Mouse (Mus musculus): ENCODE measurements at regions not wholly inside any gene's neighbourhood (a gene's known extent, or its start where the extent isn't known, plus 50 kb on each side); places are given as distances from the start of the nearest gene placed in this dataset.

- no peak for DNase-seq
Observed at GRCm38 (mm10) chr12:58581811-58582572, 312.9 kb upstream of the Clec14a start.

DNA sequence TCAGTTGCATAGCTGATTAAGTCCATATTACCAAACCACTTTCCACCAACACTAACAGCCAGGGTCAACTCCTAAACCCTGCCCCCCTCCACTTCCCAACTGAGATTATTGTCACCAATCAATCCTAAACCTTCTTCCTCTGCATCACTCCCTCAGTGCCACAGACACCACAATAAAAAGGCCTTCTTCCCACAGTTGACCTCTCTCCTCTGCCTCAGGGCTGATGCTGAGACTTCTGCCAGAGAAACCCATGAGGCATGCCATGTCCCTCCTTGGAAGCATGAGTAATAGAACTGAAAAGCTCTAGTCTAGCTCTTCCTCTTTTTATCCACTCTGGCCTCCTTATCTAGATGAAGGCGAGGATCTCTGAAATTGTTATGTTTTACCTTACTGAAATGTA, 300.0 kb upstream of the Clec14a start:
- DNase-seq: no peak

- DNase-seq: no peak
Observed at GRCm38 (mm10) chr12:58560840-58561239, 291.8 kb upstream of the Clec14a start.

GRCm38 (mm10) chr12:58559833-58560232, 290.7 kb upstream of the Clec14a start:
- no peak for DNase-seq

GRCm38 (mm10) chr12:58557261-58557660, 288.2 kb upstream of the Clec14a start:
- no peak for DNase-seq

- no peak for DNase-seq
Observed at GRCm38 (mm10) chr12:58556741-58557140, 287.7 kb upstream of the Clec14a start.

- no peak for DNase-seq
Observed at GRCm38 (mm10) chr12:58556060-58556459, 287.0 kb upstream of the Clec14a start.

DNA sequence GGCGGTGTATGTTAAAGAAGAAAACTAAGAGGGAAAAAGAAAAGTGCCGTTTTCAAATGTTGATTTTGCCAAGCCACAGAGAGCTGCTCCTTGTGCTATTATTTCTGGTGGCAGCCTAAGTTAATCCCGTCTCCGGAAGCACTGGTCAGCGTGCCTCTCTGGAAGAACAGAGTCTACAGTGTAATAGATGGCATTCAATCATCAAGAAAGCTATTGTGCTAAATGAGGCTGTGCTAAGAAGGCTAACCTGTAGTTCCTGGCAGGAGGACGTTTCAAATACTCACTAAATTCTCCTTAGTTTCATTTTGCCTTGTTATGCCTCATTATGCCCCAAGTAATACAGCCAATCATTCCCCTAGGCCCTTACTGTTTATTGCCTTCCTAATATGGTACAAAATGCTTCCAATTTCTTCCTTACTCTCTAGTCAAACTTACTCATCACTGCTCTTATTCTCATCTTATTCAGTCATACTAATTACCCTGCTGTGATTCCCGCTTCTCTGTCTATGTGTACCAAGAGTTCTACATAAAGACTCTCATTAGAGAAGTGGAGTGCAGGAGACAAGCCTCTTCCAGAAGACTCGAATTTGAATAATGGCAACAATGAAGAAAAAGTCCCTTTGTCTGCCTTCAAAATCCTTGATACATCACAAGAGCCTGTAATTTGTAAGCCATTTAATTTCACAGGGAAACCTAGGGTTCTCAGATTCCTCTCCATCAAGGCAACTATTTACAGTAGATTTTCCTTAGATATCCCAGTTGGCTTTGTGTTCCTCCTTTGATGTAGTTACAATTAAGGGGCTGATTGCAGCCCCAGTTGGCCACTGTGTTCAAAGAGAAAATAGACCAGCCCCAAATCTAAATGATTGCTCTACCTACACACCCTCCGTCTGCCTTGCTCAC, 282.0 kb upstream of the Clec14a start:
- no peak for DNase-seq

- peak; percentile 23 to 25 for DNase-seq
Observed at GRCm38 (mm10) chr12:58545832-58546538, 276.9 kb upstream of the Clec14a start.

DNA sequence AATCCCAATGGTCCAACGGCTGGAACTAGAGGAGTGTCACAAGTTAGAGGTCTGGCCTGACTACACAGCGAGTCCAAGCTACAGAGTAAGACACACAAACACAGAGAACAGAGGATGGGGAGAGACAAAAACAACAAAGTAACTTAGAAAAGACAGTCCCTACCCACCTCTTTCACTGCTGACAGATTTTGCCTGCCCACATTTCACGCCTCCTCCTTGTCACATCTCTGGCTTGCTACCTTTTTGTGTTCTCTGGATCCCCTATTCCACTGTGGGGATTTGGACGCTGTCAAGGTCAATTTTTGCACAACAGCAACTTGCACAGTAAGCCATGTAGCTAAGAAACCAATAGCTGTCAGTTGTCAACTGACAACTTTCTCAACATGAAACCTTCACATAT, 275.8 kb upstream of the Clec14a start:
- DNase-seq: no peak

DNA sequence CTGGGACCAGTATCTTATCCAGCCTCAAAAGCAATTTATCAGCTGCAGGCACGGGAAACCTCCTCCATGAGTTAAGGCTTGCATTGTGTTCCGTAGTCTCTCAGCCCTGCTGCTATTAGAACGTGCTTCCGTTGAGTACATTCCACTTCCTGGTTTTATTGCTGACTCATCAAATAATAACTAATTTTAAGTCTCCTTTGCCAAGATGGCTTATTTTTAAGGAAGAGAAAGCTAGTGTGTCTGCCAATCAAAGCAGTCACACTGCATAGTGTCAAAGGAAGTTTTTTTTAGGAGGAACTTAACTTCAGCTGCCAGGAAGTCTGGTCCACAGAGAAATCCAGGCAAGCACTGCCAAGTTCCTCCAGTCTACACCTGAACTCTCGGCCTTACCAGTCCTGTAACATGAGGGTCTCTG, 269.2 kb upstream of the Clec14a start:
- no peak for DNase-seq

DNA sequence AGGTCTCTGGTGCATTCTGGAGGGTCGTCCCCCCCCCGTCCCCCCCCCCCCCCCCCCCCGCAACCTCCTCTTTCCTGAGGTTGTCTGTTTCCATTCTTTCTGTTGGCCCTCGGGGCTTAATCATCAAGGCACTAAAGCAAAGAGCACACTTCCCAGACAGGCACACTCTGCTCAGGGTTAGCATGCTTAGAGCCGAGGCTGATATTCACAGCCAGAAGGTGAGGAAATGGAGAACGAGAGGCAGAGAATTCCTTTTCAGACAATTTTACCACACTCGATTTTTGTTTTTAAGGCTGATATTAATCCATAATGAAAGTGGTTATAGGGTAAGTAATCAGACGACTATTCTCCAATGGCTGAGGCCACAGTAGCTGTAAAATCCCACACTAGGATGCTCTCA, 268.7 kb upstream of the Clec14a start:
- no peak for DNase-seq

- no peak for DNase-seq
Observed at GRCm38 (mm10) chr12:58536381-58536992, 267.4 kb upstream of the Clec14a start.

DNA sequence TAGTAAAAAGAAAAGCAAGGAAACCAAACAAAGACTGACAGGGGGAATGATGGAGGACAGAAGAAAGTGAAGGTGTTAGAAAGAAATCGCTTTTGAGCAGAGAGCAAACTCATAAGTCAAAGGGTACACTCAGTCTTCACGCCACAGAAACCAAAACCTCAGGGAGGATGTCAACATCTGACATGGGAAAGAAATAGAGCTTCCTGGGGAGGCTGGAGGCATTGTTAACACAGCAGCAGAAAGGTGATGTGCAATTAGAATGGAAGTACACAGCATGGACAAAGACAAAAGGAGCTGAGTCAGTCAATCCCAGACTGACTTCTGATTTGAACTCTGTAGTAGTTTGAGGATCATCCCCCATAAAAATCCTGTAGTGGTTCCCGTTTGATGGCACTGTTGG, 261.2 kb upstream of the Clec14a start:
- no peak for DNase-seq

DNA sequence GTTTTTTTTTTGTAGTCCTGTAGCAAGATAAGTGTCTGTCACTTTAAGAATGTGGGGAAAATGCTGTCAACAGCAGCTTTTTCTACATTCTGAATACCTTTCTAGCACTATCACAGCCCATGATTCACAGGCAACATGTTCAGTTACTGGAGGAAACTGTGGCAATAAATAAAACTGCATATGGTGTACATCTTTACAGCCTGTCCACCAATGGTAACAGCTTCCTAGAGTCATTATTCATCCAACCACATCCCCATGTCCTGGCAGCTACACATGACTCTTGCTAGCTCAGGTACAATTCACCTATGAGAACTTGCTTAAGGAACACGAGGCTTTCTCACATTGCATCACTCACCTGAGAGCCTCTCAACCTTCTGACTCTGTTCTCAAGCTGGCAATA, 247.7 kb upstream of the Clec14a start:
- no peak for DNase-seq

- peak; percentile 15 to 39 for DNase-seq
Observed at GRCm38 (mm10) chr12:58513951-58514350, 244.9 kb upstream of the Clec14a start.

GRCm38 (mm10) chr12:58512645-58513044, 243.6 kb upstream of the Clec14a start:
- DNase-seq: peak in 1 of 2 experiments; percentile 2

DNA sequence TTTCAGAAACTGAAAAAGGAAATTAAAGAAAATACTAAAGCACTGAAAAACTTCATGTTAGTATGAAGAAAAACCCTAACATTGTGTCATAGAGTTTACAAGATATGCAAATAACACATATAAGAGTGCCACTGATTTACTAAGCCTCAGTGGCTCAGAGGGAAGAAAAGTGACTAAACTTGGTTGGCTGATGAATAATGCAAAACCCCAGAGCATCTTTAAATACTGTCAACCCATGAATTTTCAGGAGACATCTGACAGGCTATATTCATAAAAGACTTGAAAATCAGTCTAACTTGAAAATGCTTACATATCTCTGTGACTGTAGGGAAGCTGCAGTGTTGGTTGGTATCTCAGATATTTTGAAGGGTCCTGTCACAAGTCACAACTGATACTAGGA, 235.2 kb upstream of the Clec14a start:
- DNase-seq: no peak

GRCm38 (mm10) chr12:58474181-58474580, 205.1 kb upstream of the Clec14a start:
- DNase-seq: no peak

GRCm38 (mm10) chr12:58473511-58473910, 204.4 kb upstream of the Clec14a start:
- no peak for DNase-seq

- no peak for DNase-seq
Observed at GRCm38 (mm10) chr12:58460465-58460864, 191.4 kb upstream of the Clec14a start.

GRCm38 (mm10) chr12:58454828-58455227, 185.7 kb upstream of the Clec14a start:
- DNase-seq: no peak

DNA sequence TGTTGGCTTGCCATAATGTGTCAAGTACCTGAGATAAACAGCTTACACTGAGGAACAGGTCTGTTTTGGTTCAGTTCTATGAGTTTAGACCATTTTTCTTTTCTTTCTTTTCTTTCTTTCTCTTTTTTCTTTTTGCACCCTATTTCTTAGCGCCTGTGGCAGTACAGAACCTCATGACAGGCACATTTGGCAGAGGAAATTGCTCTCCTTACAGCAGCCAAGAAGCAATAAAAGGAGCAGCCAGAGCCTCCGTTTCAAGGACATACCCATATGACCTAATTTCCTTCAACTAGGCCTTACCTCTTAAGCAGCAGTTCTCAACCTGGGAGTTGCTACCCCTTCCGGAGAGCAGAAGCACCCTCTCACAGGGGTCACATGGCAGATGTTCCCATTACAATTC, 173.9 kb upstream of the Clec14a start:
- no peak for DNase-seq
